In genomic region chr5:74197541-74198330, GRCm38 (mm10) we compare ENCODE assay signal across 8 mouse cellular contexts. TPM values are rescaled to one million over a fixed set of nuclear protein-coding genes. Genes with fewer than 3 reads are reported as not detected.
A peak's percentile ranks its signal among the peaks of the same experiment; 100 is the strongest.
DNase-seq lines count a peak whose midpoint lies in the region; ATAC-seq and TF ChIP-seq lines count a peak whose summit lies in the region.

No protein-coding gene starts in this region.

- WGBS in forebrain, embryonic 10.5 days: 92% methylated on average over 22 of the region's 22 CpGs
- WGBS in forebrain, embryonic 11.5 days: 89% methylated on average over 22 of the region's 22 CpGs
- 91% methylated on average over 22 of the region's 22 CpGs for WGBS in midbrain, embryonic 10.5 days
- WGBS in midbrain, embryonic 11.5 days: 90% methylated on average over 22 of the region's 22 CpGs
- 63% methylated on average over 22 of the region's 22 CpGs for WGBS in intestine, embryonic 15.5 days
- WGBS in stomach, postnatal 0 days: 60% methylated on average over 22 of the region's 22 CpGs

- peaks cover 79% of the 10 kb centered on the region for H3K4me1 ChIP-seq in forebrain, embryonic 10.5 days
- peaks cover 2% of the 10 kb centered on the region; the same call in 1 of the 2 replicates for H3K4me1 ChIP-seq in forebrain, embryonic 11.5 days (replicated peaks; ENCODE audit: control insufficient read depth, insufficient read depth, low read length)
- H3K4me1 ChIP-seq in midbrain, embryonic 10.5 days: peaks cover 65% of the 10 kb centered on the region
- peaks cover 15% of the 10 kb centered on the region for H3K4me1 ChIP-seq in midbrain, embryonic 11.5 days (ENCODE audit: control insufficient read depth, insufficient read depth, low read length)
- peaks cover 31% of the 10 kb centered on the region for H3K4me1 ChIP-seq in intestine, embryonic 15.5 days (replicated peaks)
- H3K4me1 ChIP-seq in stomach, postnatal 0 days (replicated peaks; ENCODE audit: control insufficient read depth, insufficient read depth): peaks cover 7% of the 10 kb centered on the region

- no peak overlapping the region for H3K27ac ChIP-seq in forebrain, embryonic 10.5 days
- no peak overlapping the region for H3K27ac ChIP-seq in forebrain, embryonic 11.5 days (ENCODE audit: low read depth, low read length)
- H3K27ac ChIP-seq in midbrain, embryonic 10.5 days (replicated peaks): no peak overlapping the region
- no peak overlapping the region for H3K27ac ChIP-seq in midbrain, embryonic 11.5 days (ENCODE audit: low read depth, low read length)
- H3K27ac ChIP-seq in intestine, embryonic 15.5 days: peak overlapping the region; percentile 69
- H3K27ac ChIP-seq in stomach, postnatal 0 days (replicated peaks): peak overlapping the region; percentile 49

- H3K9ac ChIP-seq in forebrain, embryonic 11.5 days (ENCODE audit: low read length): no peak overlapping the region
- H3K9ac ChIP-seq in midbrain, embryonic 11.5 days (ENCODE audit: low read length): no peak overlapping the region
- H3K9ac ChIP-seq in intestine, embryonic 15.5 days: peak overlapping the region; percentile 24; the same call in 1 of the 2 replicates
- H3K9ac ChIP-seq in stomach, postnatal 0 days (ENCODE audit: low read length): peak overlapping the region; percentile 51

- DNase-seq in forebrain, embryonic 10.5 days (ENCODE audit: extremely low spot score, low spot score): no peak
- no peak for DNase-seq in forebrain, embryonic 11.5 days (ENCODE audit: low spot score)
- DNase-seq in midbrain, embryonic 10.5 days (ENCODE audit: low spot score): no peak
- no peak for DNase-seq in midbrain, embryonic 11.5 days (ENCODE audit: low spot score, missing footprints)
- no peak for DNase-seq in stomach, postnatal 0 days (ENCODE audit: low spot score)
- DNase-seq in cerebellum, adult 11 months: no peak

- H3K36me3 ChIP-seq in forebrain, embryonic 10.5 days (replicated peaks): peaks cover 37% of the 10 kb centered on the region
- peaks cover 2% of the 10 kb centered on the region; the same call in 1 of the 2 replicates for H3K36me3 ChIP-seq in forebrain, embryonic 11.5 days (ENCODE audit: control insufficient read depth, insufficient read depth, low read length)
- H3K36me3 ChIP-seq in midbrain, embryonic 10.5 days: peaks cover 39% of the 10 kb centered on the region
- H3K36me3 ChIP-seq in midbrain, embryonic 11.5 days (ENCODE audit: control insufficient read depth, insufficient read depth, low read length): peaks cover 4% of the 10 kb centered on the region; the same call in 1 of the 2 replicates
- H3K36me3 ChIP-seq in intestine, embryonic 15.5 days: peaks cover 12% of the 10 kb centered on the region; the same call in 1 of the 2 replicates
- peaks cover 16% of the 10 kb centered on the region; the same call in 1 of the 2 replicates for H3K36me3 ChIP-seq in stomach, postnatal 0 days (ENCODE audit: control insufficient read depth, insufficient read depth, low read length)

- H3K4me2 ChIP-seq in forebrain, embryonic 11.5 days (ENCODE audit: low read depth, low read length, severe bottlenecking): no peak overlapping the region
- H3K4me2 ChIP-seq in midbrain, embryonic 11.5 days: no peak overlapping the region
- H3K4me2 ChIP-seq in intestine, embryonic 15.5 days (replicated peaks): peak overlapping the region; percentile 98
- H3K4me2 ChIP-seq in stomach, postnatal 0 days (replicated peaks; ENCODE audit: low read depth): peak overlapping the region; percentile 98

- no peaks in the 10 kb centered on the region for H3K9me3 ChIP-seq in forebrain, embryonic 10.5 days
- H3K9me3 ChIP-seq in forebrain, embryonic 11.5 days (ENCODE audit: control insufficient read depth, low read length): no peaks in the 10 kb centered on the region
- H3K9me3 ChIP-seq in midbrain, embryonic 10.5 days (replicated peaks): no peaks in the 10 kb centered on the region
- no peaks in the 10 kb centered on the region for H3K9me3 ChIP-seq in midbrain, embryonic 11.5 days (ENCODE audit: control insufficient read depth, low read length)
- H3K9me3 ChIP-seq in intestine, embryonic 15.5 days: no peaks in the 10 kb centered on the region
- no peaks in the 10 kb centered on the region for H3K9me3 ChIP-seq in stomach, postnatal 0 days (ENCODE audit: control insufficient read depth, low read length)

- ATAC-seq in forebrain, embryonic 11.5 days (replicated peaks; ENCODE audit: low FRiP score): no peak
- ATAC-seq in midbrain, embryonic 11.5 days (ENCODE audit: low FRiP score): no peak
- ATAC-seq in intestine, embryonic 15.5 days: no peak
- no peak for ATAC-seq in stomach, postnatal 0 days (ENCODE audit: low FRiP score, low TSS enrichment)
- ATAC-seq in megakaryocyte progenitor cell, adult 5-6 weeks (replicated peaks; ENCODE audit: poor library complexity): no peak

- peaks cover 18% of the 10 kb centered on the region for H3K27me3 ChIP-seq in forebrain, embryonic 10.5 days (ENCODE audit: poor library complexity, severe bottlenecking)
- no peaks in the 10 kb centered on the region for H3K27me3 ChIP-seq in forebrain, embryonic 11.5 days (ENCODE audit: control insufficient read depth, insufficient read depth, low read length)
- H3K27me3 ChIP-seq in midbrain, embryonic 10.5 days (ENCODE audit: low read depth, poor library complexity, severe bottlenecking): peaks cover 20% of the 10 kb centered on the region
- peaks cover 4% of the 10 kb centered on the region; the same call in 1 of the 2 replicates for H3K27me3 ChIP-seq in midbrain, embryonic 11.5 days (ENCODE audit: control insufficient read depth, insufficient read depth, low read length)
- H3K27me3 ChIP-seq in intestine, embryonic 15.5 days (replicated peaks): no peaks in the 10 kb centered on the region
- no peaks in the 10 kb centered on the region for H3K27me3 ChIP-seq in stomach, postnatal 0 days (ENCODE audit: control insufficient read depth, insufficient read depth, low read length)

- H3K4me3 ChIP-seq in forebrain, embryonic 10.5 days: 0 out of 2 replicates have a peak overlapping the region, but pooled peaks have one; percentile 18
- H3K4me3 ChIP-seq in forebrain, embryonic 11.5 days (ENCODE audit: low read depth, low read length): no peak overlapping the region
- H3K4me3 ChIP-seq in midbrain, embryonic 10.5 days: peak overlapping the region; percentile 11; the same call in 1 of the 2 replicates
- H3K4me3 ChIP-seq in midbrain, embryonic 11.5 days (ENCODE audit: low read depth, low read length): no peak overlapping the region
- H3K4me3 ChIP-seq in intestine, embryonic 15.5 days (replicated peaks): peak overlapping the region; percentile 92
- peak overlapping the region; percentile 96 for H3K4me3 ChIP-seq in stomach, postnatal 0 days (ENCODE audit: low read depth, low read length)

- no peak for TF ChIP-seq CTCF in stomach, postnatal 0 days (IDR thresholded peaks at IDR 0.05; ENCODE audit: low read depth)

- TF ChIP-seq EP300 in stomach, postnatal 0 days (optimal IDR thresholded peaks at IDR 0.05): no peak

RNA-seq across cellular contexts. Expression of gene Rasl11b, which starts 2.6 kb away (rescaled TPM):
- polyA plus RNA-seq in forebrain, embryonic 10.5 days (2016; fragmentation: Nextera tagmentation; extraction: Ambion mirVana): 27.5 and 29.2 TPM in 2 replicates
- polyA plus RNA-seq in forebrain, embryonic 11.5 days (2014; fragmentation: Nextera tagmentation; extraction: Ambion mirVana): 28.0 and 28.8 TPM in 2 replicates
- polyA plus RNA-seq in midbrain, embryonic 10.5 days (2016; fragmentation: Nextera tagmentation; extraction: Ambion mirVana): 27.3 and 30.3 TPM in 2 replicates
- polyA plus RNA-seq in midbrain, embryonic 11.5 days (2014; fragmentation: Nextera tagmentation; extraction: Ambion mirVana): 27.0 and 29.0 TPM in 2 replicates
- 34.9 and 38.3 TPM in 2 replicates for polyA plus RNA-seq in intestine, embryonic 15.5 days (2015; fragmentation: Nextera tagmentation; extraction: Ambion mirVana)
- 33.6 and 45.0 TPM in 2 replicates for polyA plus RNA-seq in stomach, postnatal 0 days (2015; fragmentation: Nextera tagmentation; extraction: Ambion mirVana)
- 0.12 and 0.68 TPM in 2 replicates for total RNA-seq in megakaryocyte progenitor cell, adult 5-6 weeks (2015)
- 0.47 and 0.54 TPM in 2 replicates for total RNA-seq in megakaryocyte progenitor cell, adult 5-6 weeks (2017)

Comparison
In these comparisons a context has a peak if more than half of its experiments do, and no peak if none do; other contexts are left out.
1. H3K4me3 ChIP-seq: peak in forebrain, embryonic 10.5 days (single experiment), midbrain, embryonic 10.5 days (single experiment), intestine, embryonic 15.5 days (single experiment) and stomach, postnatal 0 days (single experiment); none in forebrain, embryonic 11.5 days (single experiment) and midbrain, embryonic 11.5 days (single experiment).
2. H3K27ac ChIP-seq: peak in intestine, embryonic 15.5 days (single experiment) and stomach, postnatal 0 days (single experiment); none in forebrain, embryonic 10.5 days (single experiment), forebrain, embryonic 11.5 days (single experiment), midbrain, embryonic 10.5 days (single experiment) and midbrain, embryonic 11.5 days (single experiment).
3. H3K4me2 ChIP-seq: peak in intestine, embryonic 15.5 days (single experiment) and stomach, postnatal 0 days (single experiment); none in forebrain, embryonic 11.5 days (single experiment) and midbrain, embryonic 11.5 days (single experiment).
4. H3K9ac ChIP-seq: peak in intestine, embryonic 15.5 days (single experiment) and stomach, postnatal 0 days (single experiment); none in forebrain, embryonic 11.5 days (single experiment) and midbrain, embryonic 11.5 days (single experiment).